Mouse (Mus musculus) kidney, adult 10 weeks (tissue): ENCODE measurements around the gene Dkk3. TPM values are rescaled to one million over a fixed set of nuclear protein-coding genes. Genes with fewer than 3 reads are reported as not detected.

Experiments
- polyA plus RNA-seq: library from polyadenylated mRNA; stranded (reverse); fragments of 350-450 nt; fragmentation: Illumina TruSeq; extraction: RNeasy Lipid Tissue Mini Kit (QIAGEN cat#74804); gene quantifications from one replicate; pipeline ENCODE4 v1.2.3, GENCODE M21; 2014; ENCODE audit warnings: low read depth, low replicate concordance

Gene Dkk3
- polyA plus RNA-seq, result 18.1 TPM

GRCm38 (mm10) chr7:112158942-112159341 lies at the start of gene Dkk3:
Gene Dkk3, minus strand, starts transcription at chr7:112159057.

Other genes starting within 250 kb of the Dkk3 start
- gene Usp47, start 135.6 kb downstream of the Dkk3 start, polyA plus RNA-seq, result 113 TPM
- 4.0 TPM for gene Mical2, start 66.8 kb upstream of the Dkk3 start, polyA plus RNA-seq